Mouse (Mus musculus): ENCODE results near the gene Zfp213. TPM values are rescaled to one million over a fixed set of nuclear protein-coding genes. Genes with fewer than 3 reads are reported as not detected.

The Zfp213 gene
- total RNA-seq, 2 experiments from 2014 or later: 6.5 to 7.0 TPM

DNA sequence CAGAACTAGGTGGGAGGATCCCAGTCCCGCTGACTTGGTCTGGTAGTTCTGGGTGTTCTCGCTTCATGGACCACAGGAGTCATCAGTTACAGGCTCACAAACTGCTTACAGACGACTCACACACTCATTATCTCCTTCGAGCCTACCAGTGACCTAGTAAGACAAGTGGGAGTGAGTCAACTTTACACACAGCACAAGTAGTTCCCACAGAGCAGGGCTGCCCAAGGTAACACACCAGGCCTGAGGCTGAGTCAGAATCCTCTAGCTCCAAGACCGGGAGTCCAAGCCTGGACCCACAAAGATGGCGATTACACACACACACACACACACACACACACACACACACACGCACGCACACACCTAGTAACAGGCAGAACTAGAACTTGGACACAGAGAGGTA, 20.7 kb upstream of the Zfp213 start:
- intact Hi-C loops (cut with DNase I): no loop called here
- DNase-seq (ENCODE audit: low spot score in 2 of 2): no peak

- DNase-seq (ENCODE audit: low spot score in 2 of 2): no peak
- intact Hi-C loops (cut with DNase I): no loop called here
Observed at GRCm38 (mm10) chr17:23575951-23576552, 12.0 kb upstream of the Zfp213 start.

- intact Hi-C loops (cut with DNase I): loop anchor here (5.0 kb wide), 2 partner anchors 58 to 128 kb away; no protein-coding TSS in a partner anchor
- DNase-seq (ENCODE audit: low spot score in 2 of 2): no peak
Observed at GRCm38 (mm10) chr17:23574130-23574529, 10.1 kb upstream of the Zfp213 start.

DNA sequence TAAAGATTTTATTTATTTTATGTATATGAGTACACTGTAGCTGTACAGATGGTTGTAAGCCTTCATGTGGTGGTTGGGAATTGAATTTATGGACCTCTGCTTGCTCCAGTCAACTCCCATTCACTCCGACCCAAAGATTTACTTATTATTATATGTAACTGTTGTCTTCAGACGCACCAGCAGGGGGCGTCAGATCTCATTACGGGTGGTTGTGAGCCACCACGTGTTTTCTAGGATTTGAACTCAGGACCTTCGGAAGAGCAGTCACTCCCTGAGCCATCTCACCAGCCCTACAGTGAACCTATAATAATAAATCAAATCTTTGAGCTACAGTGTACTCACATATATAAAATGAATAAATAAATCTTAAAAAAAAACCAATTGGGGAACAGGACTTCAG, 8.0 kb upstream of the Zfp213 start:
- no peak for DNase-seq (ENCODE audit: low spot score in 2 of 2)
- intact Hi-C loops (cut with DNase I): loop anchor here (5.0 kb wide), 2 partner anchors 60 to 130 kb away; no protein-coding TSS in a partner anchor

DNA sequence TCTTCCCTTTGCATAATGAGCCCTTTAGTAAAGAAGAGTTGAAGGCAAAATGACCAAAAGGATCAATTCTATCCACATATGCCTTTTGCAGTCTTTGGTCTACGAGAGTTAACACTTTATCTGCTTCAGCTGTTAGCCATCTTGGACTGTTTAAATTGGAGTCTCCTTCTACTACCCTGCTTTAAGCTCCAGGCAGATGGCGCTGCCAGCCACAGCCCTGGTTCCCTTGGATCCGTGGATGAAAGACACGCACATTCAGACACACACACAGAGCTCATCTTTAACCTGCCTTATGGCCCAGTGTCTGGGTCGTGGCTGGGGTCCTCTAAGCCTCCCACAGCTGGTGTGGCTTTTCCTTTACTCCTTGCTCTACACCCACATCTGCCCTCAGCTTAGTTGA, 7.0 kb upstream of the Zfp213 start:
- DNase-seq (ENCODE audit: low spot score in 2 of 2): peak; percentile 30 to 50
- intact Hi-C loops (cut with DNase I): loop anchor here (2.0 to 5.0 kb wide), 4 partner anchors 32 to 131 kb away; no protein-coding TSS in a partner anchor

DNA sequence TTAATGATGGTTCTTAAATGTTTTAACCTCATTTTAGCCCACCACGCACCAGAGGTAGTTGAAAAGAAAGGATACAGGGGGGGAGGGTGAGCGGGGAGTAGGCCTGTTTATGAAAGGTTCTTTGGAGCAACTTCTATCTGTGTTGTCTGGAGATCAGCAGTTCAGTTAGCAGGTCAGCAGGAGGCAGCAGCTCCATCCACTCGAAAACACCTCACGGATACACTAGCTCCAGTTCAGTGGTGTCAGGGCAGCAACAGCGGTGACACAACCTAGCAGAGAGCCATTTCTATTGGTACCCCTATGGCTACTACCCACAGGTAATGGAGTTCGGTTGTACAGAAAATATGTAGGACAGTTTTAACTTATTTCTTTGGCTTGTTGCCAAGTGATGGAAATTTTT, 6.0 kb upstream of the Zfp213 start:
- intact Hi-C loops (cut with DNase I): loop anchor here (2.0 to 5.0 kb wide), 4 partner anchors 33 to 132 kb away; no protein-coding TSS in a partner anchor
- DNase-seq (ENCODE audit: low spot score in 2 of 2): peak in 1 of 2 experiments; percentile 46

DNA sequence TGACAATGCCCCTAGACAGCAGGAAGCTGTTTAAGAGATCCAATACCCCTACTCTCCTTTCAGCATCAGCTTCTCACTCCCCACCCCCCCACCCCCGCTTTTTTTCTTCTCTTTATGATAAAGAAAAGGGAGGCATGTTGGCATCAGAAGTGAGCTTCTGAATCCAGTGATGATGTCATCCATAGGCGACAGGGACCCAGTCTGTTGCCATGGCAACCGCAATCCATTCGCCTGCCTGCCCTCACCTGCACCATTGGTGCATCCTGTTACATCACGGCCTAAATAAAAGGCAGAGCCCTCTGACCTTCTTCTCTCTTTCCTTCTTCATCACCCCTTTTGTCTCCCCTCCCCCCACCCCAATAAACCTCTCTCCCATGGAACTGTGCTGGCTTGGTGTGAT, 4.3 kb upstream of the Zfp213 start:
- intact Hi-C loops (cut with DNase I): no loop called here
- no peak for DNase-seq (ENCODE audit: low spot score in 2 of 2)

- DNase-seq (ENCODE audit: low spot score in 2 of 2): no peak
- intact Hi-C loops (cut with DNase I): no loop called here
Observed at GRCm38 (mm10) chr17:23566787-23567186, 2.7 kb upstream of the Zfp213 start.

DNA sequence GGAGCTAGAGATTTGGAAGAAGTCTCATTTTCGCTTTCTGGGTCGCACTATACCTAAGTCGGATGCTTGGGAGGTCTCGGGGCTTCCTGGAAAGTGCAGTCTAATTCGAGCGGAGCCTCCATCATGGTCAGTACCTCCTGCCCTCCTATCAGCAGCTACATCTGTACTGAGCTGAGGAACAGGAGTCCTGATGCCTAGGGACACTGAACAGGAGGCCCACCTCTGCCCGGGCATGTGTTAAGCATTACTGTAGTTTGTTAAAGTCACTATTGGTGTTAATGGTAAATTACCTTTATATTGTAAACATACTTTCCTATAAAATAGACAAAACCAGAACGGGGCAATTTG, 304 bp upstream of the Zfp213 start:
- no peak for DNase-seq (ENCODE audit: low spot score in 2 of 2)
- intact Hi-C loops (cut with DNase I): loop anchor here (5.0 kb wide), 1 partner anchor 33 kb away; the partner anchor contains the start of gene Zfp13

DNA sequence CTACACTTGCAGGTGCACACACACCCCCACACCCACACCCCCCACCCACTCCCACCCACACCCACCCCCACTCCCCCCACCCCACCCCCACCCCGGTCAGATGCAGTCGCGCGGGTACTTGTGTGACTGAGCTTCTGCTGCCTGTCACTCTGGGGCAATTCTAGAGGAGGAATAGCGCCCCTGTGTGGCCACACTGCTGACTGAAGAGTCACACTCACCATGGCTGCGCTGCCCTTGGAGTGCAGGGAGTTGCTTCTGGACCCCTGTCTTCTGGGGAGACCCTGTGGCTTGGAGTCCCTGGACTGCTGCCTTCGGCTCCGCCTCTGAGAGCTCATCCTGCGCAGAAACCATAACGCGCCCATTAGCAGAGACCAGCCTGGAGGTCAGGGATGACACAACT, 4.3 kb downstream of the Zfp213 start:
- peak in 1 of 2 experiments; percentile 52 for DNase-seq (ENCODE audit: low spot score in 2 of 2)
- intact Hi-C loops (cut with DNase I): loop anchor here (5.0 kb wide), 1 partner anchor 38 kb away; the partner anchor contains the start of gene Zfp13

DNA sequence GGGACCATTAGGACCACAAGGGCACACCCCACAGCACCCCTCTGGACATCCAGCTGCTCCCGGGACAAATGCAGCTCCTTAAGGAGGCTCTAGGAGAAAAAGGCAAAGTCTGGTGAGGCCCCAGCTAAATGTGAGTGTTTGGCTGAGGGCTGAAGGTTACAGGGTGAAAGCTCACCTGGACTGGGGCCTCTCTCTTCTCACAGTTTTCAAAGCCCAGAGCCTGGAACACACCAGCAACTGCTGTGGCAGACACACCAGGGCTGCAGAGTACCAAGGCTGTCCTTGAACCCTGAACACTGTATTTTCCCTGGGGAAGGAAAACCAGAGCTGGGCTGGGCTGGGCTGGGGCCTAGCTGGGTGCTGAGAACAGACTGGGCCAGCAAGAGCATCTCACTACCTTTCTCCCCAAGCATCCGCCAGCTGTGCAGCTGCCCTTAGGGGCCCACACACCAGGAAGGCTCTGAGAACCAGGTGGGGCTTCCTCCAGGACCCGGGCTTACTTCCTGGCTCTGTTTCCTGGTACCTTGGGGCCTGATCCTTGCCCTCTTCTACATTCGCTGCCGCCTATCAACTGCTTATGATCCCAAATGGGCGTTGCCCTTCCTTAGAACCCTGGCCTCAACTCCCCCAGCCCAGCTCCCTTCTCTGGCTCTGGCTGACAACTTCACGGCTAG, 8.7 kb downstream of the Zfp213 start:
- intact Hi-C loops (cut with DNase I): no loop called here

DNA sequence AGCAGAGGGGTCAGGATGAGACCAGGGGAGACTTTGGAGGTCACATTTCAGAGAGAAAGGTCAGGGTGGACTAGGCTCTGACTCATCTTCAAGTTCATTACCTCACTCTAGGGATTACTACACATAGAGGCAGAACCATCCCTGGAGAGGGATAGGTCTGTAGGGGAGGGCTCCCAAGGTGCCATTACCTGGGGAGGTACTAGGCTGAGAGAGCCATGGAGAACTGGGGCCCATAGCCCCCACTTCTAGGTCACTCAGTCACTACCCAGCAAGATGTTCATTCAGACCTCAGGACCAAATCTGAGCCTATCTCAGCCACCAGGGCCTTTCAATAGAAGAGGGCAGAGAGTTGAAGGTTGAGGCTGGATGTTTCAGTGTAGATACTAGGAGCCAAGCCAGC, 9.7 kb downstream of the Zfp213 start:
- no peak for DNase-seq (ENCODE audit: low spot score in 2 of 2)
- intact Hi-C loops (cut with DNase I): no loop called here

More for the DNA sequence above, 8.7 kb downstream of the Zfp213 start:
- DNase-seq (ENCODE audit: low spot score in 2 of 2): no peak

DNA sequence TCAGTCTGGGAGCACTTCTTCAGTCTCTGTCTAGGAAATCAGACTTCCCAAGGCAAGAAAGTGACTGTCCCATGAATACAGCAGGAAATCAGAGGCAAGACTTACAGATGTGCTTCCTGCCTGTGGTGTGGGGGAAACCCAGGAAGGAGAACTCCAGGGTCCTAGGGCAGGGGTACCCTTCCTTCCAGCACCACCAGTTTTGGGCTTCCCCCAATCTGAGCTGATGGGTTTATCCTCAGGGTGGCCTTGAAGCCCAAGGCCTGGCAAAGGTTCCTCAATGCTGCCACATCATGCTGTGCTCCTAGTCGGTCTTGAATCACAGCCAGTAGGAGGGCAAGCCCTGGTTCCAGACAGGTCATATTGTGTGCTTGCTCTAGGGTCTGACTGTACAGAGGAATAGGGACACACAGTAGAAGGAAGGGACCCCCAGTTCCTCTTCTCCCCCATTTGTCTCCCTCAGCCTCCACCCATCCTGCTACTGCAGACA, 10.4 kb downstream of the Zfp213 start:
- DNase-seq (ENCODE audit: low spot score in 2 of 2): no peak
- intact Hi-C loops (cut with DNase I): no loop called here

DNA sequence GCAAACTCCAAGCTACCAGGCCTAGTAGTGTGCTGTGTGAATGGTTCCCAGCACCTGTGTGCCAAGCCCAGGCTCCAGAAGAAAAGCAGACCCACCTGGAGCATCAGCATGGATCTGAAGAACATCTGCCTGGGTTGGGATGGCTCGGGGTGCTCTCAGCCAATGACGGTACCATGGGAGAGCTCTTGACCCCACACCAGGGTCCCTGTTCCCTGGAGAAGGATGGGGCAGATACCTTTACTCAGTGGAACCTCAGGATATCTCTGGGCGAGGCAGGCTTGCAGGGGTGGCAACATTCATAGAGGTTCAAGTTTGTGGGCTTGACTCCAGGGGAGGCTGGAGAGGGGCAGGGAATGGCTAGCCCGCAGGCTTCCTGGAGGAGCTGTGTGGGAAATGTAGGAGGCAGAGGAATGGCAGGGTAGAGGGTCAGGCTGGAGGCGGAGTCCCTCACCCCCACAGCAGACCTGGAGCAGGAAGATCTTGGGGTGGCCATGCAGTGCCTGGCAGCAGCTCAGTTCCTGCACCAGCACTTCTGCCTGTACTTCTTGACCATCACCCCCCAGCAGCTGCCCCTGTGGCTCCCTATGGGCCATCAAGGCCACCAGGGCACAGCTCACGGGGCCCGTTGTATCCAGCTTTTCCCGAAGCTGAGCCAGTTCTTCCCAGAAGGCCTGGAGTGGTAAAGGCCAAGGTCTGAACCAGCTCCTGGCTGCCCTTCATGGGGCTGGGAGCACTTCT, 11.0 kb downstream of the Zfp213 start:
- intact Hi-C loops (cut with DNase I): no loop called here
- no peak for DNase-seq (ENCODE audit: low spot score in 2 of 2)

DNA sequence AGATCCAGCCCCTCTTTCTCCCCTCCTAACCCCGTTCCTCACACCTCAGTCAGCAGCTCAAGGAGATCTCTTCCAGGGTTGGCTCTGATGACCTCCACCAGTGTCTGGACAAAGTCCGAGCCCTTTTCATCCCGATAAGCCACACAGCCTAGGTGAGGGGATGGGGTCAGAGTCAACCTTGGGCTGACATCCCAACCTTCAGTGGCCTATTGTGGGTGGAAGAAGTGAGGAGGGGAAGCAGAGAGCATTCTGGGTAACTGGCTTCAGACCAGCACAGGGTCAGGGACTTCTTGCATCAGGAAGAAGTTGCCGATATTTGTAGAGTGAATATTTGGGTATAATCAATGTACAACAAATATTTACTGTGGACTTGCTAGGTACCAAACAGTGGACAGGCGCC, 12.1 kb downstream of the Zfp213 start:
- no peak for DNase-seq (ENCODE audit: low spot score in 2 of 2)
- intact Hi-C loops (cut with DNase I): no loop called here

DNA sequence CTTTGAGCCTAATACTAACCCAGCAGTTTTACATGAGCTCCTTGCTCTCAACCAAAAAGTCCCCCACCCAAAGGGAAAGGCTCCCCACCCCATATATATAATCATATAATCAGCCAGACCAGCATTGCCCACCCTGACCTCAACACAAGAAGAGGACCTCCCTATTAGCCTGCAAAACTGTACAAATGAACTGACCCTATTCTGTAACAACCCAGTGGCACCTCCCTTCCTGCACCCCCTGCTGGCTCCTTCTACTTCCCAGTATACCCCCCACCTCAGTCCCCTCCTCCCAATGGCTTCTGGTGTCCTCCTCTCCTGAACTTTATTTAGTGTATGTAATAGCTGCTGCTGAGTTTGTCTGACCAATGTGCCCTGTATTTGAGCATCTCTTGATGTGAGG, 12.6 kb downstream of the Zfp213 start:
- intact Hi-C loops (cut with DNase I): no loop called here
- no peak for DNase-seq (ENCODE audit: low spot score in 2 of 2)

DNA sequence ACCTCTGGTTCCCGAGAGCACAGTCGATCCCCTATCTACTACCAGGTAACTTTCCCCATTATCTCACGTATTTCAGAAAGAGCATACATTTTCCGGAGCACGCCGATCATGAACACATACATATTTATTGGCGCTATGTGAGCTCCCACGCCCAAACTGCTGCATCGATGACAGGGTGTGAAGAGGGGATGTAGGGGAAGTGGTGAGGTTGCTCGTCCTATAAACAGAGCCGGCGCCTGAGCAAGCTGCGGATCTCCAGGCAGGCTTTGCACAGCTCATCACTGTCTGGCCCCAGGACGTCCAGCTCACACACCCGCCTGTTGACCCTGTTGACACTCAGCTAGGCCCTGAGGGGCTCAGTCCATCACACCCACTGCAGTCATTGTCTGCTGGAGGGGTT, 13.2 kb downstream of the Zfp213 start:
- peak; percentile 30 to 34 for DNase-seq (ENCODE audit: low spot score in 2 of 2)
- intact Hi-C loops (cut with DNase I): no loop called here

GRCm38 (mm10) chr17:23550188-23550791, 13.7 kb downstream of the Zfp213 start:
- intact Hi-C loops (cut with DNase I): no loop called here
- DNase-seq (ENCODE audit: low spot score in 2 of 2): peak; percentile 98

GRCm38 (mm10) chr17:23549441-23549840, 14.6 kb downstream of the Zfp213 start:
- intact Hi-C loops (cut with DNase I): loop anchor here (5.0 kb wide), 2 partner anchors 357 to 682 kb away; partner anchors contain the start of genes Zfp40 and Zfp945
- peak; percentile 41 to 57 for DNase-seq (ENCODE audit: low spot score in 2 of 2)

DNA sequence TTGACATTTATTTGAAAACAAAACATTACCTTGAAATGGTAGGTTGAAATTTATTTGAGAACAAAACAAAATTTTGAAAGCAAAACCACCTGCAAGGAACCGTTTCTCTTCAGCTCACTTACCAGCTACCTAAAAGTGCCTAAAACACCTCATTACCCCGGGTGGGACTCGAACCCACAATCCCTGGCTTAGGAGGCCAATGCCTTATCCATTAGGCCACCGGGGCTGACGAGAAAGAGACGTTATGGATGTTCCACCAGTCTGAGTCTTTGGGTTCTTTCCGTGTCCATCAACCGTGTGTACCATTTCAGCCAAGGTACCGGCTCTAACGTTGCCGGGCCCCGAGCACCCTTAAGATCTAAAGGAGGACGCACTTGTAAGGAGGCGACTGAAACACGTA, 15.4 kb downstream of the Zfp213 start:
- DNase-seq (ENCODE audit: low spot score in 2 of 2): peak; percentile 88 to 95
- intact Hi-C loops (cut with DNase I): loop anchor here (5.0 kb wide), 2 partner anchors 356 to 681 kb away; partner anchors contain the start of genes Zfp40 and Zfp945
